In genomic region chr1:179516941-179517712, GRCm38 (mm10) we compare ENCODE assay signal across 8 mouse cellular contexts. TPM values are rescaled to one million over a fixed set of nuclear protein-coding genes. Genes with fewer than 3 reads are reported as not detected.
DNase-seq lines count a peak whose midpoint lies in the region; ATAC-seq and TF ChIP-seq lines count a peak whose summit lies in the region.

No protein-coding gene starts in this region.

- no peaks in the 10 kb centered on the region for H3K36me3 ChIP-seq in heart, embryonic 10.5 days
- H3K36me3 ChIP-seq in lung, embryonic 14.5 days (ENCODE audit: insufficient read depth): no peaks in the 10 kb centered on the region
- no peaks in the 10 kb centered on the region for H3K36me3 ChIP-seq in neural tube, embryonic 15.5 days

- TF ChIP-seq POLR2A in embryonic fibroblast, embryonic 13.5 days (IDR thresholded peaks at IDR 0.05; ENCODE audit: low read depth, low read length): no peak

- DNase-seq in heart, embryonic 10.5 days (ENCODE audit: low spot score): no peak
- no peak for DNase-seq in heart, postnatal 4 days
- peak; percentile 11 to 13 for DNase-seq in adrenal gland, postnatal 36 days
- peak; percentile 69 for DNase-seq in induced T-regulatory cell, adult 2 months (ENCODE audit: low read depth)
- peak; percentile 42 for DNase-seq in lung, embryonic 14.5 days
- DNase-seq in layer of hippocampus, adult 8-10 months (ENCODE audit: low spot score in 2 of 2): no peak

- H3K27ac ChIP-seq in heart, embryonic 10.5 days: peak overlapping the region; percentile 87
- no peak overlapping the region for H3K27ac ChIP-seq in embryonic fibroblast, embryonic 13.5 days (ENCODE audit: insufficient read depth, low read length)
- peak overlapping the region; percentile 58; the same call in 1 of the 2 replicates for H3K27ac ChIP-seq in lung, embryonic 14.5 days (ENCODE audit: low read depth)
- 0 out of 2 replicates have a peak overlapping the region, but pooled peaks have one; percentile 42 for H3K27ac ChIP-seq in neural tube, embryonic 15.5 days (replicated peaks)

- peak overlapping the region; percentile 60 for H3K9ac ChIP-seq in lung, embryonic 14.5 days
- peak overlapping the region; percentile 63 for H3K9ac ChIP-seq in neural tube, embryonic 15.5 days (replicated peaks)

- H3K4me1 ChIP-seq in heart, embryonic 10.5 days: peaks cover 6% of the 10 kb centered on the region
- 0 out of 2 replicates have a peak, but pooled peaks cover under 1% of the 10 kb centered on the region for H3K4me1 ChIP-seq in embryonic fibroblast, embryonic 13.5 days (ENCODE audit: control insufficient read depth, insufficient read depth, low read length)
- H3K4me1 ChIP-seq in lung, embryonic 14.5 days (ENCODE audit: insufficient read depth): peaks cover 2% of the 10 kb centered on the region; the same call in 1 of the 2 replicates
- H3K4me1 ChIP-seq in neural tube, embryonic 15.5 days: peaks cover 12% of the 10 kb centered on the region

- no peaks in the 10 kb centered on the region for H3K27me3 ChIP-seq in heart, embryonic 10.5 days (ENCODE audit: insufficient read depth, poor library complexity, severe bottlenecking)
- H3K27me3 ChIP-seq in lung, embryonic 14.5 days (ENCODE audit: insufficient read depth, low read length): no peaks in the 10 kb centered on the region
- 0 out of 2 replicates have a peak, but pooled peaks cover 3% of the 10 kb centered on the region for H3K27me3 ChIP-seq in neural tube, embryonic 15.5 days (replicated peaks)

- WGBS in heart, embryonic 10.5 days: under 1% methylated on average over 21 of the region's 21 CpGs
- WGBS in lung, embryonic 14.5 days: under 1% methylated on average over 21 of the region's 21 CpGs
- WGBS in neural tube, embryonic 15.5 days: under 1% methylated on average over 21 of the region's 21 CpGs

- H3K4me3 ChIP-seq in heart, embryonic 10.5 days: peak overlapping the region; percentile 86
- H3K4me3 ChIP-seq in embryonic fibroblast, embryonic 13.5 days (ENCODE audit: insufficient read depth, low read length): peak overlapping the region; percentile 71
- peak overlapping the region; percentile 81 for H3K4me3 ChIP-seq in lung, embryonic 14.5 days (ENCODE audit: low read depth, low read length)
- H3K4me3 ChIP-seq in neural tube, embryonic 15.5 days (replicated peaks): peak overlapping the region; percentile 62

- no peaks in the 10 kb centered on the region for H3K9me3 ChIP-seq in heart, embryonic 10.5 days
- H3K9me3 ChIP-seq in lung, embryonic 14.5 days (ENCODE audit: low read depth, low read length): no peaks in the 10 kb centered on the region
- H3K9me3 ChIP-seq in neural tube, embryonic 15.5 days (replicated peaks): no peaks in the 10 kb centered on the region

- ATAC-seq in lung, embryonic 14.5 days (ENCODE audit: insufficient read depth): peak; percentile 72
- peak; percentile 60 for ATAC-seq in neural tube, embryonic 15.5 days (ENCODE audit: low FRiP score)

- peak overlapping the region; percentile 96 for H3K4me2 ChIP-seq in lung, embryonic 14.5 days
- peak overlapping the region; percentile 97 for H3K4me2 ChIP-seq in neural tube, embryonic 15.5 days

- no peak for TF ChIP-seq CTCF in embryonic fibroblast, embryonic 13.5 days (IDR thresholded peaks at IDR 0.05; ENCODE audit: borderline replicate concordance, insufficient read depth, low read length)
- TF ChIP-seq CTCF in lung, embryonic 14.5 days (IDR thresholded peaks at IDR 0.05; ENCODE audit: low read depth): no peak

RNA-seq across cellular contexts. Expression of gene Smyd3, which starts 0.7 kb away (rescaled TPM):
- 11.4 and 16.1 TPM in 2 replicates for polyA plus RNA-seq in heart, embryonic 10.5 days (2016; fragmentation: Nextera tagmentation; extraction: Ambion mirVana)
- total RNA-seq in heart, postnatal 4 days (2021): 1 to 10 TPM; 8.0 to 8.4 TPM
- 1 to 10 TPM; 5.1 to 7.7 TPM for total RNA-seq in adrenal gland, postnatal 36 days (2021)
- 12.2 and 12.3 TPM in 2 replicates for polyA plus RNA-seq in embryonic fibroblast, embryonic 13.5 days (2011; ENCODE audit: insufficient read length, low read depth, missing spikeins)
- 20.6 and 21.0 TPM in 2 replicates for polyA plus RNA-seq in lung, embryonic 14.5 days (2014; fragmentation: Nextera tagmentation; extraction: Ambion mirVana)
- 26.0 and 26.7 TPM in 2 replicates for polyA plus RNA-seq in neural tube, embryonic 15.5 days (2015; fragmentation: Nextera tagmentation; extraction: Ambion mirVana)
- total RNA-seq in layer of hippocampus, adult 8-10 months (2022): 10 to 100 TPM; 25.1 to 28.9 (median 26.2) TPM

RNA-seq across cellular contexts. Expression of gene Tfb2m, which starts 28.9 kb away (rescaled TPM):
- 22.4 and 24.7 TPM in 2 replicates for polyA plus RNA-seq in heart, embryonic 10.5 days (2016; fragmentation: Nextera tagmentation; extraction: Ambion mirVana)
- 10 to 100 TPM; 23.0 to 25.1 TPM for total RNA-seq in heart, postnatal 4 days (2021)
- 10 to 100 TPM; 49.4 to 55.0 TPM for total RNA-seq in adrenal gland, postnatal 36 days (2021)
- polyA plus RNA-seq in embryonic fibroblast, embryonic 13.5 days (2011; ENCODE audit: insufficient read length, low read depth, missing spikeins): 30.3 and 35.1 TPM in 2 replicates
- polyA plus RNA-seq in lung, embryonic 14.5 days (2014; fragmentation: Nextera tagmentation; extraction: Ambion mirVana): 26.6 and 34.6 TPM in 2 replicates
- 29.6 and 31.0 TPM in 2 replicates for polyA plus RNA-seq in neural tube, embryonic 15.5 days (2015; fragmentation: Nextera tagmentation; extraction: Ambion mirVana)
- total RNA-seq in layer of hippocampus, adult 8-10 months (2022): 10 to 100 TPM; 20.1 to 26.4 (median 24.8) TPM

RNA-seq across cellular contexts. Expression of gene Cnst, which starts 29.0 kb away (rescaled TPM):
- polyA plus RNA-seq in heart, embryonic 10.5 days (2016; fragmentation: Nextera tagmentation; extraction: Ambion mirVana): 15.9 and 18.9 TPM in 2 replicates
- total RNA-seq in heart, postnatal 4 days (2021): 10 to 100 TPM; 31.6 to 31.8 TPM
- total RNA-seq in adrenal gland, postnatal 36 days (2021): 10 to 100 TPM; 21.1 to 43.6 TPM
- 15.9 and 19.3 TPM in 2 replicates for polyA plus RNA-seq in embryonic fibroblast, embryonic 13.5 days (2011; ENCODE audit: insufficient read length, low read depth, missing spikeins)
- 17.1 and 18.2 TPM in 2 replicates for polyA plus RNA-seq in lung, embryonic 14.5 days (2014; fragmentation: Nextera tagmentation; extraction: Ambion mirVana)
- 25.3 and 27.6 TPM in 2 replicates for polyA plus RNA-seq in neural tube, embryonic 15.5 days (2015; fragmentation: Nextera tagmentation; extraction: Ambion mirVana)
- total RNA-seq in layer of hippocampus, adult 8-10 months (2022): 10 to 100 TPM; 30.5 to 35.9 (median 31.9) TPM

Comparison
In these comparisons a context has a peak if more than half of its experiments do, and no peak if none do; other contexts are left out.
1. DNase-seq: peak in adrenal gland, postnatal 36 days (2 of 2), induced T-regulatory cell, adult 2 months (single experiment) and lung, embryonic 14.5 days (single experiment); none in heart, embryonic 10.5 days (single experiment), heart, postnatal 4 days (single experiment) and layer of hippocampus, adult 8-10 months (0 of 2).
2. Peak in every context shown above with its lines, with median percentiles within 50 percentile points of each other: H3K4me3 ChIP-seq.